Mouse (Mus musculus) naive thymus-derived CD4-positive, alpha-beta T cell, adult 2 months (primary cell): ENCODE results near the gene Ttll10.

Experiments used
- DNase-seq: peaks from one replicate; pipeline ENCODE4 v3.0.0-alpha.2; 2011; ENCODE audit warnings: low read depth

Gene Ttll10

DNA sequence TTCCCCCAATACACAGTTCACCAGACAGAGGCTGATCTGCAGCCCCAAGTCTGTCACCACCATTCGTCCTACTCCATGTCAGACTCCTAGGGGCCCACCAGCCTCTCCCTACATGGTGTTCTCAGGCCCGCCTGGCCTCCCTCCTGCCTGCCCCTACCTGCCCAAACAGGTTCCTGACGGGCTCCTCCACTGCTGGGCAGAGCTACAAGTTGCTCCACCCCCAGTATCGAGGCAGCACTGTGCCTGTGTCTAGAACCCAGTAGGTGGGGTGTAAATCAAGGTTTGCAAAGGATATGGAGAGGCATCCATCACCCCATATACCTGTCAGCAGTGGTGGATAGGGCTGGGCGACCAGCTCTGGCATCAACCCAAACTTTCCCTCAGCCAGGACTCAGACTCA is at the start of gene Ttll10:
Gene Ttll10 (minus strand): TSS at position 154 of the 400 bp plus-strand sequence.
- no peak for DNase-seq

DNA sequence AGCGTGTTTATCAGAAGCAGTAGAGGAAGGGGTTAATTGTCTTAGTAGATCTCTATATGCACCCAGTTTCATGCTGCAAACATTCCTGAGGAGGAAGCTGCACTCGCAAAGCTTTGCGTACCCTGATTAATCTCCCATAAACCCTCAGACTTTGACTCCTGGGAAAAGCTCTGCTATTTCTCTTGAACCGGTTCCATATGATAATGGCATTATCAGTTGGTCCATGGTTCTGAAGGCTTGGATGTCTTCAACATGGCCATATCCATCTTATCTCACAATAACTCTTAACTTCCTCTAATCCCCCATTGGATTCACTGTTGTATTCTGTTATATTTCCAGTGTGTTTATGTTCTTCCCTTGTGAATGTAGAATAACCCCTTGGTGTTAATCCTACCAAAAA is 44.1 kb upstream of the Ttll10 start:
- DNase-seq, result no peak

DNA sequence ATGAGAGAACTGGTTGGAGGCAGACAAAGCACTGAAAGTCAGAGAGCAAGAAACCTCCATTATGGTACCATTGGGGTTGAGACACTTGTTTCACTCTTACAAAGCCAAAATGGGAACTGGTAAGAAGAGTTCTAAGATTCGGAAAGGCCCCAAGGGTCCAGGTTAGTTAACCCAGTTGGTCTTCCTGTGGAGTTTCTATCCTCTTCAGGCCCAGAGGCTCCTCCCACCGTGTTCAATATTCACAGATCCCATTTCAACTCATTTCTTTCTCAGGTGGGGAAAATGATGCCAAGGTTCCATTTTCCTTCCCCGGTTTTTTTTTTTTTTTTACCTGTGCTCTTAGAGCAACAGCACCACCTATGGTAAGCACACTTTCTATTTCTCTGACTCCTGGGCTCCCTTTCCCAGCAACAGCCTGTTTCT is 42.3 kb upstream of the Ttll10 start:
- DNase-seq, result peak; percentile 52

DNA sequence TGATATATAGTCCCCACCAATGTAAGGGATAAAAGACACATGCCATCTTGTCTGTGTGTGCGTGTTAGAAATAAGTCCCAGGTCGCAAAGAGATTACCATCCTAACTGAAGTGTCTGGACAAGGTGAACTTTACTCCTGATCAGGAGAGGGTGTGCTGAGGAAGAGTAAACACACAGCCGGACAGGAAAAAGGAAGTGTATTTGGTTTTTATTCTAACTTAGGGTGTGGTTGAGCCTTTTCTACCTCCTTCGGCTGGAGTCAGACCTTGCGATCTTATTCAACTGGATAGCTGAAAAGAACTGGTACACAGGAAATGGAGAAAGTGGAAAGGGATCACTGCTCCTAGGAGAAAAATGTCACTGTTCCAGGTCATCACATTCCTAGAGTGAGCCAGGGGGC is 41.3 kb upstream of the Ttll10 start:
- DNase-seq, result no peak

DNA sequence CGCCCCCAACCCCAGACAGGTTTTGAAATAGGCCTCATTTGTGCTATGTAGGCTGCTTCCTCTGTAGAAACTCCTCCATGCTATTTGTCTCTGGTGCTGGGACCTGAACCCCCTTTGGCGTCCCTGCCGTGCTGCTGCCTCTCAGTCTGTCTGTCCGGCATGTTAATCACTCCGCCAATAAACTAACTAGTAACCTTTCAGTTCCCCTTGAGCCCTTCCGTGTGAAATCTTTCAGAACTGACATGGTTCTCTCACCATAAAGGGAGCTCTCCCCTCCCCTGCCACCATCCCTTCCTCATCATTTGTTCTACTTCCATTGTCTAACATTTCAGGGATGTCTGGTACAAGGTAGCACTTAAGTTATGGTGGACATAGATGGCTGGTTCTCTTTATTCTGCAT is 40.2 kb upstream of the Ttll10 start:
- no peak for DNase-seq

DNA sequence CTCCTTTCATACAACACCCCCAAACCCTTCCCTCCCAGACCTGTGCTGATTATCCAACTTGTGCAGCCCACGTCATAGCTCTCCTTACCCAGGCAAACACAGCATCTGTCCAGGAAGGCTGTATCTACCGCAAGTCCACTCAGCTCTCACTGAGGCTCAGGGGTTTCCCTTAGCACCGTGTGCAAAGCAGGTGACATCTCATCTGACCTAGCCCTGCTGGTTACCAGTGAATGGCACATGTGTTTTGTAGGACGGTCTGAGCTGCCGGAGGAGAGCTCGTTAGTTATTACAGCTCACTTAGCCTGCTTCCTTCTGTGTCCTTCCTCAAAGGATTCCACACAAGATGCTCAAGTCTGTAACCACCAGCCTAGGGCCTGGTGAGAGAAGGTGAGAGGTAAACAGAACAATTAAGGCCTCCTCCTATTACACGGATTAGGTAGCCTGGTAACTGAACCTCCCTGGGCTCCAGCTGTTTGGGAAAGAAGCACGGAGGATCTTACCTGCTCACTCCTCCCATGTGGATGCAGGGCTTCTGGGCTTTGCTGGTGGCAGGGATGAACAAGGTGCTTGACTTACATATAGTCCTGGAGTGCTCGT is 38.7 kb upstream of the Ttll10 start:
- DNase-seq, result no peak

DNA sequence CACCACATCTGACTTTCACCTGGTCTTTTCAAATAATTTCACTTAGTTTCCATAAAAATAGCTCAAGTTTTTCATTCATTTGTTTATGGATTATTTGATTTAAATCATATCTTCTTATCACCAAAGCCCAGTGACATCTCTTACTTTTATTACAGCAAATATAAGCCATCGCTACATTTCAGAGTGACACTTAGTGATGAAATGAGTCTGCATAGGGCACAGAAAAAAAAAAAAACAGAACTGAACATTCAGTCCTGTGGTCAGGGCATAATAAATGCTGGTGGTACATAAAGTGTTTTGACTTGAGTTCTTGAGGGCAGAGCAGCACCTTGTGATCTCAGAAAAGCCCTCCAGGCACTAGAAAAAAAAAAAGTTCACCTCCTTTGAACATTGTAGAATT is 37.0 kb upstream of the Ttll10 start:
- no peak for DNase-seq

DNA sequence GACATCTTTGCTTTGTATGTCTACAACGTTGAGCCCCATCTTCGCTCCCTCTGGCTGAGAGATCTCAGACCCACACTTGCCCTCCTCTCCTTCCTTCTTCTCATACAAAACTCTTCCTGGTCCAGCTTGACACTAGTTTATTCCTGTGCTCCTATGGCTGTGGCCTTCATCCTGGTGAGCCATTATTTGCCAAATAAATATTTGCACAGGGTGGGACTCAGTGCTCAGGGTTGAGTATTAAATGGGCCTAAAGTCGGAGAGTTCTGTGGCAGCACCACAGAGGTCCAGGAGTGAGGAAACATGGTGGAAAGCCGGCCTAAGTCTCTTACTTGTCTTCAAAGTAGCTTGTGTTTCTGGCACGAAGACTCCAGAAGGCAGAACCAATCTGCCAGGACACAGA is 34.5 kb upstream of the Ttll10 start:
- no peak for DNase-seq

DNA sequence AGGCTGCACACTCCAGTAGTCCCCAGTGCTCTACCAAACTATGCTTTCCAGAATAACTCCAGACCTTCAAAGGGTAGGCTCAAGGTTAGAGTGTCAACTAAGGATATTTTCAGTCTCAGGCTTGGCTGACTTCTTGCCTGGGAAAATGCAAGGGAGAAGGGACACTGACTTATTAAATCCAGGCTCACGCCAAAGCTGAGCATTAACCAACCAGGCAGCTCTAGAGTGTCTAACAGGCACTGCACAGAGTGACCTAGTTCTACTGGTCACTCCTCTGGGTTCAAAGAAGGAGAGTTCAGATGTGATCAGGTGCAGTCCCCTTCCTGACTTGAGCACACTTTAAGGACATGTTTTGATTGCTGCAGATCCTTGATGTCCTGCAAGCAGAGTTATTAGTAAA is 33.6 kb upstream of the Ttll10 start:
- no peak for DNase-seq

DNA sequence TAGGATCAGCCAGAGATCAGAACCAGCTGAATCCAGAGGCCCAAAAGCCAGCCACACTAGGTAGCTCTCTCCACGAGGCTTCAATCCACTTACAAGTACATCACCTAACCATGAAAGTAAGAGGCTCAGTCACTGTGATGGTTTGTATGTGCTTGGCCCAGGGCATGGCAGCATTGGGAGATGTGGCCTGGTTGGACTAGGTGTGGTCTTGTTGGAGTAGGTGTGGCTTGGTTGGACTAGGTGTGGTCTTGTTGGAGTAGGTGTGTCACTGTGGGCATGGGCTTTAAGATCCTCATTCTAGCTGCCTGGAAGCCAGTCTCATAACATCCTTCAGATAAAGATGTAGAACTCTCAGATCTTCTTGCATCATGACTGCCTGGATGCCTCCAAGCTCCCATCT is 32.0 kb upstream of the Ttll10 start:
- no peak for DNase-seq

DNA sequence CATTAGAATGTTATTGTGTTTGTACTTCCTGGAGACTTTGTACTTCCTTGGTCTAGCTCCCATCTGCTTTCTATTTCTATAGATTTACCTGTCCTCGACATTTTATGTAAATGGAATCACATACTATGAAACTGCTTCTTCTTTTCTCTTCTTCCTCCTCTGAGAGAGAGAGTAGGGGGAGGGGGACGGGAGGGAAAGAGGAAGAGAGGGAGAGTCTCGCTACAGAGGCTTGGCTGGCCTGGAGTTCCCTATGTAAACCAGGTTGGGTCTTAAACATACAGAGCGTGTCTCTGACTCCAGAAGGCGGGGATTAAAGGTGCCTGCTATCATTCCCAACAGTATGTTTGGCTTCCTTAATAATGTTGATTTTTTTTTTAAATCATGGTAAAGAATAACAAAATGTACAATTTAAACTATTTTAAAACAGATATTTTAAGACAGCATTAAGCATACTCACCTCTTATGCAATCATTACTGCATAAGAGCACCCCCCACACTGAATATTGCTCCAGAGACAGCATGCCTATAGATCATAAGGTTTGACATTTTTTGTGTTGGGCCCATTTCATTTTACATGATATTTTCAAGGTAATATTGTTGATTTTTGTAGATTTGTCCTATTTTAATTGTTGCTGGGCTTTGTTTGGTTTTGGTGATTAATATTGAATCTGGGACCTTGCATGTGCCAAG is 28.3 kb upstream of the Ttll10 start:
- no peak for DNase-seq

DNA sequence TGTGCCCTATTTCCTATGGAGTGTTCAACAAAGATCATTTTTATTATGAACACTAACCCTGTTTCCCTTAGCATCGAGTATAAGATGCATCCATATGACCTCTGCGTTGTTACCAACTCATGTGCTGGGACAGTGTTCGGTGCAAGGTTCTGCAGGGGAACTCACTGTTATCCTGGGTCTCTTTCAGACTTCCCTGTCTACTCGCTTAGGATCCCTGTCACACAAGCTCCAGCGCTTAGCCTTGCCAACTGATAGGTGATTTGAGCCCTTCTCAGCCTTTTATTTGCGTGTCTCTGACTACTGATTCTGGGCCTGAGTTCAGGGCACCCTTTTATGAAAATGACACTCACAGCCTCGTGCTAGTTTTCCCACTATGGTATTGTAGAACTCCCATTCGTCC is 26.0 kb upstream of the Ttll10 start:
- no peak for DNase-seq

DNA sequence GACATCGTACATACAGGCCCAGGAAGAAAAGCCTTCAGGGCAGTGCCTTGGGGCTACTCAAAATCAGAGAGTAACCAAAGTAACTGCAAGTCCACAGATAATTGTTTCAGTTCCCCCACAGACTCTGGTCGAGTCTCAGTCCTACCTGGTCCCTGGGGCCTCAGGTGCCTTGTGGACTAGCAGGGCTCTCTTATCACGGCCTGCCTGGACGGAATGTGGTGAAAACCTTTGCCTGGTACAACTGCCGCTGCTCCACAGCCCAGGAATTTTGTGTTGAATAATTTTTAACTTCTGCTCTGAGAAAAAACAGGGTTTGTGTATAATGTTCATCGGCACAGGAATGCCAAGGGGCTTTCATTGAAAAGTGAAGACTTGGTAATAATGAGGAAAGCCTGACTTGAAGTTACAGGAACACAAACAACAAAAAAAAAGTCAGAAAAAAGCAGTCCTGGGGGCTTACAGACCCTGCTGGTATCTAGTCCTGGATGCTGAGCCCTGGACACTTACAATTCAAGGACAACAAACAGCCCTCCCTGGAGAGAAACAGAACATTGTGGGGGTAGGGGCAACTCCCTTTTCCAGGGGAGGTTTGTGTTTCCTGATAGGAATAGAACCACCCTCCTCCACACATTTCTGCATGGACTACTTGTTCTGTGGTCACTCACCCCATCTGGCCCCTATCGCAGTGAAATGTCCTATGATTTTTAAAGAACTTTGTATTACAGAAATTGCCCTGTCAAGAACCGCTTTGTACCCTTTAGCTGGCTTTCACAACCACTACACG is 25.1 kb upstream of the Ttll10 start:
- DNase-seq, result no peak

DNA sequence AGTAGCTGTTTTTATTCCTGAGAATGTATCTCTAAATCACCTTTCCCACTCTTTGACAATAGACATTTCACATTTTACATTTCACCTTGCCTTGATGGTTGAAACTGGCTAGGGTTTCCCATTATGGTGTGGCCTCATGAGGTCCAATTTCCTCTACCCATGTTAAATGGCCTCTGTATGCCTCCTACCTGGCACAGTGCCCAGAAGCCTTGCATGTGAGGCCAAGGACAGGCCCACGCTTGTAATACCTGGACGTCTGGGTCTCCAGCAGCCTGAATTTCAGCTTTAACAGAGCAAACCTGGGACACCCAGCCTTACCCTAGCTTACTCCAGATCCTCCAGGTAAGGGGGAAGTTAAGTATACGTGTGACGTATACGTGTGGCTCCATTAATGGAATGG is 24.1 kb upstream of the Ttll10 start:
- DNase-seq, result no peak

DNA sequence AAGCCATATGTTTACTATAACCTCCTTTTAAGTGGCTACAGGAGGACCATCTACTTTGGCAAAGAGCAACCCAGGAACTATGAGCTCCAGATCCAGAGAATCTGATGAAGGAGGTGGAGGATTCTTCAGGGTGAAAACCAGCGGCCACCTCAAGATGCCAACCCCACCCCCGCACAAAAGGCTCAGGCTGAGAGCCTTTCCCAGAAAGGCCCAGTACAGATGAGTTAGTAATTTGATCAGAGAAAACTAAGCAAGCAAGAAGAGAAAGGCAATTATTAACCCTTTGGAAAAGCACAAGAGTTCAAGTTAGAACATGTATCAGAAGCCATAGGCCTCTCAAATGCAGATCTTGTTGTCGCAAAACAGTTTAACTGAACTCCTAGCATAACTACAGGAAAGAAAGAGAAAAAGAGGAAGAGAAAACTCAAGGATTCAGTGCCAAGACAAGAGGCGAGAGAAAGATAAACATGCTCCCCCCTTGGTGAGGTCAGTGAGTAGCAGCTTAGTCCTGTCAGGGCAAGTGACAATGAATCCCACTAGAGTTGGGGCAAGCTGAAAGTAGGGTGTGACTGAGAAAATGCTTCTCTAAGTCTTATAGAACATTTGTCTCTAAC is 23.5 kb upstream of the Ttll10 start:
- no peak for DNase-seq

DNA sequence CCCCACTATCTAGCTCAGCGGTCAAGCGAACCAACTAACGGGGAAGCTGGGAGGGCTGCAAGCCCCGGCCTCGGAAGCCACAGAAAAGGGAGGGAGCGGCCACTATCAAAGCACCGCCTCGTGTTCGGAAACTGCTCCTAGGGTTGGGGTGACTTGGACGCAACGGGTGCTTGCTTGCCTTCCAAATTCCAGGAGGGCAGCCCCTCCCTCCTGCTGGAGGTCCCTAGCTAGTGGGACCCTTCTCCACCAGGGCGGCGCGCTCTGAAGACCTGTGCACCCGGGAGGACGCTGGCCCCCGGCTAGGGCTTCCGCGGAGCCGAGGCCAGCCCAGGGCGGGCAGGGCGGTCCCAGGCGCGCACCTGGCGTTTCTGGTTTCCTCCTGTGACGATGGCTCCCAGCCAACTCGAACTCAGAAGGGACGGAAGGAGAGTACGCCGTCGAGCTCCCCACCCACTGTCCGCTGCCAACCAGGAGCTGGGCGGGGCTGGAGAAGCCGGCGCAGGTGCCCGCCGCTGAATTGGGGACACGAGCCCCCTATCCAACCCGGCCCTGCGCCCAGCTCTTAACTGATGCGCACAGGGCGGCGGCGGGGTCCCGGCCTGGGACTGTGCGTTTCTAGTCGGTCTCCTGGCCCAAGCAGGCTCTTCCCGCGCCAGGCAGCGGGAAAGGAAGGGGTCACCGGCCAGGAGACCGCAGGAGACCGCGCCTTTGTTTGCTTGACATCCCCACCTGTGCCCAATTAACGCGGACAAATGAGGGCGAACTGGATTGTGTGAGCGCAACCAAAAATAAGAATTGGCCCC is 18.5 kb upstream of the Ttll10 start:
- peak; percentile 80 for DNase-seq

DNA sequence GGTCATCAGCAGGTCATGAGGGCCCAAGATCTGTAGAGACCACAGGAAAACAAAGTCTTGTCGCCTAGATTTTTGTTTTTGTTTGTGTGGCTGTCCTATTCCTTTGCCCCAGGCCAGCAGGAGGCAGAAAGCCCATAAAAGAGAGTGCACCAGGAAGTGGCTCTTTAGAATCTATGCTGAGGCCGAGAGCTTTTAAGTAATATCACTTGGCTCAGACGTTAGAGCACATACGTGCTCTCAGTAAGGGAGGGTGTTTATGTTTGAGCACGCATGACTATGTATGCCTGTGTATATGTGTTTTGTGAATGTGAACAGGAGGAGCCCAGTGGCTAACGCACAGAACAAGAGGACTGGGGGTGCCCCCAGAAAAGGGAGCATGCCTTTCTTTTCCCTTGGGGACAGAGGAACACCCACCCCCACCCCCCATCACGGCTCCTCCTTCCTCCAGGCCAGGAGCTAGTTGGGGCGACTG is 17.7 kb upstream of the Ttll10 start:
- DNase-seq, result peak; percentile 72

DNA sequence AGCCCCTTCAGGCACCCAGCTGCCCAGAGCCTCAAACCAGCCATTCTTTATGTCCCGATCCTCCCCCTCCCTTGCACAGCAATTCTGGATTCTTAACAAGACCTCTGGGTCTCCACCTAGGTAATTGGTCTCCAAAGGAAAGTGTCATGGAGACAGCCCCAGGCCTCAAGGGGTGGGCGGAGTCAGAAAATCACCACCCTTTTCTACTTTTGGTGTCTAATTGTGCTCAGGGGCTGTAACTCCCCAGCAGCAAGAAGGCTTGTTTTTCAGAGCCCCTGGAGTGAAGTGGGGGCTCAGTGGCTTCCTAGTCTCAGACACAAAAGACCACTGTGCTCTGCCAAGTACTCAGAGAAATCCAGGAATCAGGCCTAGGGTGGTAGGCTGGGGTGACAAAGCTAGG is 11.5 kb upstream of the Ttll10 start:
- DNase-seq, result no peak

DNA sequence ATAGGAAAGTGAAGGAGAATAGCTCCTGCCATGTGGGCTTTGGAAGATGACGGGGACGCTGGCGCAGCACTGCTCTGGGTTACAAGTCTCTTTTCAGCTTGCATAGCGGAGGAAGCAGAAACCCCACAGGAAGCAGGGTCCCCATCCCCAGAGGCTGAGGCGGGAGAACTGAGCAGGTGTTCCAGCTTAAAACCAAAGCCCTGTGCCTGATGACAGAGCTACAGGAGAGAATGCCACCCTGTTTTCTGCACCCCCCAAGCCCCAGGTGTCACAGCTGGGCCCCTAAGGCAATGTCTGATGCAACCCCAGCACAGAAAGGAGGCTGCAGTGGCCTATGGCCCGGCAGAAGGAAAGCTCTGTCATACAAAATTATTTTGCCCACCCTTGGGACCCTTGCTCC is 11.1 kb upstream of the Ttll10 start:
- DNase-seq, result peak; percentile 62

DNA sequence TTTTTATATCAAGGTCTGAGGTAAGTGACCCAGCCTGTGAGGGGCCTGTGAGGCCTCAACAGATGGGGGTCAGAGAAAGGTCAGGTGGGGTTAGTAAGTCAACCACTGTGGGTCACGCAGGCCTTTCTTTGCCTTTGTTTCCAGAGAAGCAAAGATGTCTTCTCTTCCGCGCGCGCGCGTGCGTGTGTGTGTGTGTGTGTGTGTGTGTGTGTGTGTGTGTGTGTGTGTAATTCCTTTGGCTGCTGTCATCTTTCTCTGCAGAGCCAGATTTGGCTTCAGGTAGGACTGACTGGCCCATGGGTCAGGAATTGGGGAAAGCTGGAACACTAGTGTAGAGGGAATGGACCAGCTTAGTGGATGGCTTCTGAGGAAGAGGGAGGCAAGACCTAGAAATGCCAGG is 10.5 kb upstream of the Ttll10 start:
- DNase-seq, result no peak

DNA sequence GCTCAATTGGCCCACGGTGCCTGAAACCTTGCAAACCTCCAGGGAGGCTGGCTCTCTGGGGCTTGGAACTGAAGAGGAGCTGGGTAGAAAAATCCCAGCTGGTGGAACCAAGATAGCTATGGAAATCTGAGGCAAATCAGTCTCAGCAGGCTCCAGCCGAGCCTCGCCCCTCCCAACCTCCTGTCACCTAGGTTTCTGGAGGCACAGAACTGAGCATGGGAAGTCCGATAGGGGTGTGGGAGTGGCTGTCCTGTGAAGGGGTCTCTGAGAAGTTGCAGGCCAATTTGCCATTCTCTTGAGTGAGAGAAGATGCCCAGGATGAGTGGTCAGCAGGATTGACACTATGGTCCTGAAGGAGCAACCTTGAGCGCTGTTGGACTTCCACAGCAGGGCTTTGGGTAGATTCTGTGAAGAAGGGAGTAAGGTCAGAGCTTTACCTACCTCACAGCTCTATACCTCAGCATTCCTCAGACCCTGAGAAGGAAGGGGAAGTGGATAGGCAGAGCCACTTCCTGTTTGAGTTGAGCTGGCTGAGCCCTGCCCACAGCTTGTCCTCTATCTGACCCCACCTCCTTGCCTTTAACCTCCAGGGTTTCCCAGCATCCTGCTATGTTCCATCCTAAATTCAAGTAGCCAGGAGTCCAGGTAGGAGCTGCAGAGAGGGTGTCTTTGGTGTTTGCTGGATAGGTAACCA is 8.2 kb upstream of the Ttll10 start:
- peak; percentile 45 for DNase-seq
